Mouse (Mus musculus): ENCODE results near the gene Draxin. TPM values are rescaled to one million over a fixed set of nuclear protein-coding genes. Genes with fewer than 3 reads are reported as not detected.
A peak's percentile ranks its signal among the peaks of the same experiment; 100 is the strongest.

Gene Draxin
- total RNA-seq, 2 experiments from 2014 or later, result 0.83 to 1.0 TPM

- Histone ChIP-seq H3K4me3 (no peak overlapping the region), H3K27ac (no peak overlapping the region)
- peak; percentile 87 for TF ChIP-seq CTCF (conservative IDR thresholded peaks at IDR 0.05)
- DNase-seq (ENCODE audit: low spot score in 2 of 2), result peak; percentile 40 to 60
These were observed 48.0 kb downstream of the Draxin start for GRCm38 (mm10) chr4:148082257-148083044.

GRCm38 (mm10) chr4:148081201-148081600 lies 49.3 kb downstream of the Draxin start:
- no peak overlapping the region for H3K27ac ChIP-seq
- no peak for DNase-seq (ENCODE audit: low spot score in 2 of 2)
- no peak overlapping the region for H3K4me3 ChIP-seq
- TF ChIP-seq CTCF (conservative IDR thresholded peaks at IDR 0.05), result no peak

- TF ChIP-seq CTCF (conservative IDR thresholded peaks at IDR 0.05), result no peak
- no peak for DNase-seq (ENCODE audit: low spot score in 2 of 2)
- Histone ChIP-seq H3K27ac (no peak overlapping the region), H3K4me3 (no peak overlapping the region)
These were observed 49.9 kb downstream of the Draxin start for GRCm38 (mm10) chr4:148080597-148080973.

- no peak for TF ChIP-seq CTCF (conservative IDR thresholded peaks at IDR 0.05)
- Histone ChIP-seq H3K27ac (no peak overlapping the region), H3K4me3 (no peak overlapping the region)
- no peak for DNase-seq (ENCODE audit: low spot score in 2 of 2)
These were observed 50.4 kb downstream of the Draxin start for GRCm38 (mm10) chr4:148079944-148080596.

GRCm38 (mm10) chr4:148079212-148079611 lies 51.3 kb downstream of the Draxin start:
- DNase-seq (ENCODE audit: low spot score in 2 of 2), result no peak
- no peak overlapping the region for H3K27ac ChIP-seq
- peak; percentile 63 for TF ChIP-seq CTCF (conservative IDR thresholded peaks at IDR 0.05)
- no peak overlapping the region for H3K4me3 ChIP-seq

- no peak for DNase-seq (ENCODE audit: low spot score in 2 of 2)
- no peak for TF ChIP-seq CTCF (conservative IDR thresholded peaks at IDR 0.05)
- no peak overlapping the region for H3K4me3 ChIP-seq
- no peak overlapping the region for H3K27ac ChIP-seq
These were observed 54.6 kb downstream of the Draxin start for GRCm38 (mm10) chr4:148075881-148076280.

- TF ChIP-seq CTCF (conservative IDR thresholded peaks at IDR 0.05), result no peak
- H3K4me3 ChIP-seq, result peak overlapping the region; percentile 44
These were observed 55.2 kb downstream of the Draxin start for GRCm38 (mm10) chr4:148075259-148075658.

GRCm38 (mm10) chr4:148074521-148075189 lies 55.8 kb downstream of the Draxin start:
- no peak overlapping the region for H3K27ac ChIP-seq
- H3K4me3 ChIP-seq, result peak overlapping the region; percentile 44
- DNase-seq (ENCODE audit: low spot score in 2 of 2), result no peak
- TF ChIP-seq CTCF (conservative IDR thresholded peaks at IDR 0.05), result peak; percentile 77

More at GRCm38 (mm10) chr4:148075259-148075658, 55.2 kb downstream of the Draxin start:
- H3K27ac ChIP-seq, result peak overlapping the region; percentile 24; the same call in 1 of the 2 replicates
- peak; percentile 49 to 67 for DNase-seq (ENCODE audit: low spot score in 2 of 2)

- no peak for DNase-seq (ENCODE audit: low spot score in 2 of 2)
- no peak overlapping the region for H3K27ac ChIP-seq
- H3K4me3 ChIP-seq, result no peak overlapping the region
- TF ChIP-seq CTCF (conservative IDR thresholded peaks at IDR 0.05), result no peak
These were observed 59.0 kb downstream of the Draxin start for GRCm38 (mm10) chr4:148071508-148071907.

- TF ChIP-seq CTCF (conservative IDR thresholded peaks at IDR 0.05), result no peak
- Histone ChIP-seq H3K4me3 (no peak overlapping the region), H3K27ac (no peak overlapping the region)
- no peak for DNase-seq (ENCODE audit: low spot score in 2 of 2)
These were observed 60.8 kb downstream of the Draxin start for GRCm38 (mm10) chr4:148069602-148070218.

GRCm38 (mm10) chr4:148067346-148067745 lies 63.2 kb downstream of the Draxin start:
- no peak for TF ChIP-seq CTCF (conservative IDR thresholded peaks at IDR 0.05)
- no peak overlapping the region for H3K4me3 ChIP-seq
- no peak overlapping the region for H3K27ac ChIP-seq
- no peak for DNase-seq (ENCODE audit: low spot score in 2 of 2)

GRCm38 (mm10) chr4:148066401-148066744 lies 64.1 kb downstream of the Draxin start:
- no peak overlapping the region for H3K27ac ChIP-seq
- H3K4me3 ChIP-seq, result no peak overlapping the region
- TF ChIP-seq CTCF (conservative IDR thresholded peaks at IDR 0.05), result no peak
- DNase-seq (ENCODE audit: low spot score in 2 of 2), result no peak

All from layer of hippocampus, adult 2 months (tissue).